Mouse (Mus musculus): ENCODE results near the gene Hspa14. TPM values are rescaled to one million over a fixed set of nuclear protein-coding genes. Genes with fewer than 3 reads are reported as not detected.

Gene Hspa14
- polyA plus RNA-seq, 1 experiment from 2014 or later, result 93.7 TPM

Other genes starting within 250 kb of the Hspa14 start
- 38.2 and 39.7 TPM in 2 replicates for gene Nmt2, start 228.6 kb downstream of the Hspa14 start, polyA plus RNA-seq (2015; fragmentation: Nextera tagmentation; extraction: Ambion mirVana)
- 23.5 and 24.7 TPM in 2 replicates for gene Rpp38, start 180.2 kb downstream of the Hspa14 start, polyA plus RNA-seq (2015; fragmentation: Nextera tagmentation; extraction: Ambion mirVana)
- gene Acbd7, start 176.6 kb downstream of the Hspa14 start, polyA plus RNA-seq (2015; fragmentation: Nextera tagmentation; extraction: Ambion mirVana), result 0.91 and 2.0 TPM in 2 replicates
- not detected in 2 replicates for gene Olah, start 115.6 kb downstream of the Hspa14 start, polyA plus RNA-seq (2015; fragmentation: Nextera tagmentation; extraction: Ambion mirVana)
- gene Meig1, start 90.2 kb downstream of the Hspa14 start, polyA plus RNA-seq (2015; fragmentation: Nextera tagmentation; extraction: Ambion mirVana), result 0.39 and 0.62 TPM in 2 replicates
- 6.4 and 6.6 TPM in 2 replicates for gene Dclre1c, start 88.7 kb downstream of the Hspa14 start, polyA plus RNA-seq (2015; fragmentation: Nextera tagmentation; extraction: Ambion mirVana)
- gene Suv39h2, start 37.8 kb downstream of the Hspa14 start, polyA plus RNA-seq (2015; fragmentation: Nextera tagmentation; extraction: Ambion mirVana), result 11.9 and 12.2 TPM in 2 replicates
- 3.9 and 4.0 TPM in 2 replicates for gene Gm45902, start within 50 bp of the Hspa14 start, polyA plus RNA-seq (2015; fragmentation: Nextera tagmentation; extraction: Ambion mirVana)
- 0.12 and 0.14 TPM in 2 replicates for gene Cdnf, start 216 bp upstream of the Hspa14 start, polyA plus RNA-seq (2015; fragmentation: Nextera tagmentation; extraction: Ambion mirVana)
- 36.4 and 38.3 TPM in 2 replicates for gene Fam107b, start 57.7 kb upstream of the Hspa14 start, polyA plus RNA-seq (2015; fragmentation: Nextera tagmentation; extraction: Ambion mirVana)